Mouse (Mus musculus) hindbrain, postnatal 0 days (tissue): ENCODE data around the gene Lhfp. TPM values are rescaled to one million over a fixed set of nuclear protein-coding genes. Genes with fewer than 3 reads are reported as not detected.

Source experiments
- ATAC-seq: fragments of 200-750 bp; cut with Nextera tagmentation; 2 replicates; pipeline ENCODE4 v1.8.0; 2017; ENCODE audit warnings: mild to moderate bottlenecking, moderate TSS enrichment, moderate library complexity
- DNase-seq: peaks from one replicate; pipeline ENCODE4 v3.0.0-alpha.2; 2015; ENCODE audit warnings: low spot score
- H3K27ac ChIP-seq: fragments of 300-500 bp; sonication (generic); 2 replicates; pipeline ENCODE4 v1.5.1; 2014; ENCODE audit warnings: mild to moderate bottlenecking
- H3K27me3 ChIP-seq: fragments of 300-500 bp; sonication (generic); 2 replicates; pipeline ENCODE4 v1.6.1; 2014; ENCODE audit warnings: low read length, mixed read lengths; ENCODE audit not compliant: insufficient read depth
- H3K36me3 ChIP-seq: fragments of 300-500 bp; sonication (generic); 2 replicates; pipeline ENCODE4 v1.6.1; 2014; ENCODE audit warnings: low read length, mixed read lengths; ENCODE audit not compliant: insufficient read depth
- H3K4me1 ChIP-seq: fragments of 300-500 bp; sonication (generic); 2 replicates; pipeline ENCODE4 v1.6.1; 2014; ENCODE audit warnings: antibody characterized with exemption, low read length, mixed read lengths; ENCODE audit not compliant: insufficient read depth
- H3K4me2 ChIP-seq: fragments of 300-500 bp; sonication (generic); 2 replicates; pipeline ENCODE4 v1.6.1; 2014; ENCODE audit warnings: low read depth, mild to moderate bottlenecking, low read length, moderate library complexity, mixed read lengths
- H3K4me3 ChIP-seq: fragments of 300-500 bp; sonication (generic); 2 replicates; pipeline ENCODE4 v1.5.1; 2014; ENCODE audit warnings: low read length
- H3K9ac ChIP-seq: fragments of 300-500 bp; sonication (generic); replicated peaks from 2 replicates; pipeline ENCODE4 v1.6.1; 2014; ENCODE audit warnings: mild to moderate bottlenecking, low read length, moderate library complexity, mixed read lengths
- H3K9me3 ChIP-seq: fragments of 300-500 bp; sonication (generic); 2 replicates; pipeline ENCODE4 v1.6.1; 2016; ENCODE audit warnings: low read length, mixed read lengths
- CTCF ChIP-seq: IDR thresholded peaks from 2 replicates; pipeline ENCODE4 v1.5.1; 2016; ENCODE audit warnings: antibody characterized with exemption, control low read depth, low read depth
- WGBS: fragments of 180-500 bp; shearing (Covaris S2); extraction: QIAGEN DNeasy Blood & Tissue Kit; methylation state at CpG from one replicate; pipeline ENCODE4 v1.1.7; 2014; 5-methylcytosine and 5-hydroxymethylcytosine counted together
- polyA plus RNA-seq: library from polyadenylated mRNA; unstranded; fragments of >200 nt; fragmentation: Nextera tagmentation; extraction: Ambion mirVana; gene quantifications from 2 replicates; pipeline ENCODE4 v1.2.1, GENCODE M21; 2015
- total RNA-seq: library from RNA; depleted of rRNA; stranded (reverse); fragments of >200 nt; gene quantifications from 2 replicates; pipeline ENCODE4 v1.2.3, GENCODE M21; 2014

Gene Lhfp
- total and polyA plus RNA-seq, 2 experiments from 2014 or later: 57.2 to 68.0 TPM

- ATAC-seq (no peak), DNase-seq (no peak)
- no peaks in the 10 kb centered on the region for H3K9me3 ChIP-seq
- H3K27ac ChIP-seq: no peak overlapping the region
- WGBS: 66% methylated on average over 5 of the region's 5 CpGs
- TF ChIP-seq CTCF: no peak
- no peaks in the 10 kb centered on the region for H3K36me3 ChIP-seq
- H3K4me3 ChIP-seq: no peak overlapping the region
- H3K4me1 ChIP-seq: no peaks in the 10 kb centered on the region; the same call in 1 of the 2 replicates
- H3K4me2 ChIP-seq: no peak overlapping the region
- no peak overlapping the region for H3K9ac ChIP-seq
- no peaks in the 10 kb centered on the region for H3K27me3 ChIP-seq
Measured at GRCm38 (mm10) chr3:53083717-53084116, 42.4 kb downstream of the Lhfp start.

DNA sequence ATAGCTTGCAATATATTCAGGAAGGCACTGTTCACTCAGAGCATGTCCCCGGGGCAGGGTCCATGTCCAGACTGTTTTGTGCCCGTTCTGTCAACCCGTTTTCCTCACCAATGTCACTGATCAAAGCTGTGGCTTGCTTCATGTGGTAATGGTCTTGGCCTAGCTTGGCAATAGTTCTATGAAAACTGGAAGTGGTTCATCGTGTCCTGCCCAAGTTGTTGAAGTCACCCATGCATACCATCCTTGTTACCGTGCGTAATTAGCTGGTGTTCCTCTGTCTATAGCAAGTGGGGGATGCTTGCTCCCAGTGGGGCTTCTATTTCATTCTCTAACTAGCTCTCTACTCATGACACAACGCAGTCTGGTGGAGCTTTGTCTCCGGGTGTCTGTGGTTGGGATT lies 43.5 kb downstream of the Lhfp start:
- Histone ChIP-seq H3K9ac (no peak overlapping the region), H3K4me3 (no peak overlapping the region), H3K27ac (no peak overlapping the region), H3K27me3 (no peaks in the 10 kb centered on the region), H3K4me2 (no peak overlapping the region), H3K36me3 (no peaks in the 10 kb centered on the region), H3K4me1 (no peaks in the 10 kb centered on the region; the same call in 1 of the 2 replicates), H3K9me3 (no peaks in the 10 kb centered on the region)
- 90% methylated on average over 8 of the region's 8 CpGs for WGBS
- no peak for TF ChIP-seq CTCF
- DNase-seq (no peak), ATAC-seq (no peak)

GRCm38 (mm10) chr3:53086481-53087155 lies 45.3 kb downstream of the Lhfp start:
- Histone ChIP-seq H3K9ac (no peak overlapping the region), H3K4me3 (no peak overlapping the region), H3K27ac (no peak overlapping the region), H3K27me3 (no peaks in the 10 kb centered on the region), H3K36me3 (no peaks in the 10 kb centered on the region), H3K4me1 (no peaks in the 10 kb centered on the region; the same call in 1 of the 2 replicates), H3K4me2 (no peak overlapping the region), H3K9me3 (no peaks in the 10 kb centered on the region)
- DNase-seq: no peak
- WGBS: 81% methylated on average over 7 of the region's 7 CpGs
- ATAC-seq: no peak
- TF ChIP-seq CTCF: no peak

GRCm38 (mm10) chr3:53087156-53087805 lies 46.0 kb downstream of the Lhfp start:
- TF ChIP-seq CTCF: no peak
- Histone ChIP-seq H3K4me2 (no peak overlapping the region), H3K9ac (no peak overlapping the region), H3K36me3 (no peaks in the 10 kb centered on the region), H3K27me3 (no peaks in the 10 kb centered on the region), H3K4me3 (no peak overlapping the region), H3K9me3 (no peaks in the 10 kb centered on the region), H3K4me1 (no peaks in the 10 kb centered on the region; the same call in 1 of the 2 replicates), H3K27ac (no peak overlapping the region)
- no peak for ATAC-seq
- 40% methylated on average over 8 of the region's 8 CpGs for WGBS
- DNase-seq: no peak

DNA sequence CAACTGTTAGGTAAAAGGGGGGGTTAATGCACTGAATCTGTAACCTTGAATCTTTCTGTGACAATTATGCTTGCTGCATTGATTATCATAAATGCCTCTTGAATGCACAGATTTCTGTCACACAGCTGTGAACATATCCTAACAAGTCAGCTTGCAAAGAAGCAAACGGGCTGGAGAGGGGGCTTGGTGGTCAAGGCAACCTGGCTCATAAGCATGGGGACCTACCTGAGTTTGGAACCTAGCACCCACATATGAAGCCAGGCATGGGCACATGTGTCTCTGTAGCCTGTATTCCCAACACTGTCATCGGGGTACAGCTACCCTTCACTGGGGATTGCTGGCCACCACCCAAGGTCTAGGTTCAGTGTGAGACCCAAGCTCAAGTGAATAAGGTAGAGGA lies 48.6 kb downstream of the Lhfp start:
- Histone ChIP-seq H3K9ac (no peak overlapping the region), H3K4me2 (no peak overlapping the region), H3K27ac (no peak overlapping the region), H3K36me3 (no peaks in the 10 kb centered on the region), H3K4me1 (no peaks in the 10 kb centered on the region; the same call in 1 of the 2 replicates), H3K27me3 (no peaks in the 10 kb centered on the region), H3K4me3 (no peak overlapping the region), H3K9me3 (no peaks in the 10 kb centered on the region)
- DNase-seq (no peak), ATAC-seq (no peak)
- 80% methylated on average over 2 of the region's 2 CpGs for WGBS
- TF ChIP-seq CTCF: no peak

DNA sequence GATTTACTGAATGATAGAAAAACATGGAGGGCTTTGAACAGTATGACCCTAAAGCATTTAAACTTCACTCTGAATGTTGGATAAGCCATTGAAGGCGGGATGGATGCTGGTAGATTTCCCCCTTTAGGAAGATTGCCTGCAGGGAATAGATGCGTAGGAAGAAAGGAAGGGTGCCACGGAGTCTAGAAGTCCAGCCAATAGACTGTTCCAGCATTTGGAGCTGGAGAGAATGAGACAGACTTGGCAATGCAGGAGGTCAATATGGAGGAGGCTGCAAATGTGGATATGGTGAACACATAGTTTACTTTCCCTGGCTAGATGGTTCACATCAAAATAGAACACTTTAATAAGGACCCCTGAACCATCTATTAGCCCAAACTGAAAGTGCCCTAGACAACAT lies 58.9 kb downstream of the Lhfp start:
- Histone ChIP-seq H3K9me3 (no peaks in the 10 kb centered on the region), H3K27me3 (no peaks in the 10 kb centered on the region), H3K4me1 (0 out of 2 replicates have a peak, but pooled peaks cover 5% of the 10 kb centered on the region), H3K4me3 (no peak overlapping the region), H3K9ac (no peak overlapping the region), H3K27ac (no peak overlapping the region), H3K4me2 (no peak overlapping the region), H3K36me3 (no peaks in the 10 kb centered on the region)
- TF ChIP-seq CTCF: no peak
- WGBS: 81% methylated on average over 3 of the region's 3 CpGs
- DNase-seq: no peak
- ATAC-seq: no peak

DNA sequence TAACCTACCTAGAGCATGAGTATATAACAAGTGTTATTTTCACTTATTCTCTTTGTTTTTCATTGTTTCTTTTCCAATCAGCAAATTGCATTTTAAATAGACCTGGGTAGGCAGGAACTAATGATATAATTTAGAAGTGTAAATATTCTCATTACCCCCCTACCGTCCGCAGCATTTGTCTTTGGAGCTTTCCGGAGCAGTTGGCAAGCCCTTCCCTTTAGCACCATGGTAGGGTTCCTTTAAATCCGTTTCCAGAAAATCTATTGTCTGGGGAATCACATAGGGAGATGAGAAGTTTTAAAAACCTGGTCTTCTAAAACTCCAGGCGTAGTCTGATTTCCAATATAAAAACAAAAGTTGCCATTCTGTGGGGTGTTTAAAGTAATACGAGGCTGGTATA lies 59.5 kb downstream of the Lhfp start:
- Histone ChIP-seq H3K4me3 (no peak overlapping the region), H3K27me3 (no peaks in the 10 kb centered on the region), H3K4me1 (0 out of 2 replicates have a peak, but pooled peaks cover 5% of the 10 kb centered on the region), H3K27ac (no peak overlapping the region), H3K9me3 (no peaks in the 10 kb centered on the region), H3K36me3 (no peaks in the 10 kb centered on the region), H3K9ac (no peak overlapping the region), H3K4me2 (no peak overlapping the region)
- ATAC-seq (no peak), DNase-seq (no peak)
- no peak for TF ChIP-seq CTCF
- WGBS: 39% methylated on average over 6 of the region's 6 CpGs
